Mouse (Mus musculus): Measurements from ENCODE around the gene E2f6.

The E2f6 gene

DNA sequence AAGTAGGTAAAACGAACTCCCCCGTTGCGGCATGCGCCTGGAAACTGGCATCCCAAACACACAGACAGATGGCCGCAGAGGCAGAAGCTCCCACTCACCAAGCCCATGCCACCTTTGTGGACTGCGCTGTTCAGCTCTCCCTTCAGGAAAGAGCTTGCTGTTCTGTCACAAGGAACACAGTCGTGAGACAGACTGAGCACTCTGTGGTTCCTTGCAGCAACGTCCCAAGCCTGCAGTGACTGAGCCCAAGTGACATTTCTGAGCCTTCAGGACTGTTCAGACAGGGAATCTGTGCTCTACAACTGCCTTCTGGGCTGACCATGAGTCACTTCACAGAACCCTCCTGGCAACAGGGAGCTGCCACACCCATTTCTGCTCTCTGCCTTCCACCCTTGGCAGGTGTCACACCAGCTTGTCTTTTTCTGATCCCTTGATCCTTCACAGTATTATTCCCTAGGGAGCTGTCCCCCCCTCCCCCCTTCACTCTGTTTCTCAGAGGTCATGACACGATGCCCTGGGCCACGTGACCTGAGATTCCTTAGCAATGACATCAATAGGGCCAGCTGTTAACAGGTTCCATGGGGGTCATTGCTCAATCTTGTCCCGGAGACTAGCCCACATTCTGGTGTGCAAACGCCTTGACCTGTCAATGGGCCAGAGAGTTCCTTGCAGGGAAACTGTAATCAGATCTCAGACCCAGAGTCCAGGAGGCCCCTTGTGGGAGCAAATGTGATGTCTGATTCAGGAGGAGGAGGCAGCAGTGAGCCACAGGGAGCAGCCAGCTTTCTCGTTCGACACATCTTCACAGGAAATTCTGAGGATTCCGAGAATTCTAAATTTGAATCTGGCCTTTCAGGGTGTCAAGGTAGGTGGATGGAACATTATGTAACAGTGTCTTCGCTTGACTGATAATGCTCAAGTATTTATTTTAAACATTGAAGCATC, 39.9 kb downstream of the E2f6 start:
- peak; percentile 88 for DNase-seq

DNA sequence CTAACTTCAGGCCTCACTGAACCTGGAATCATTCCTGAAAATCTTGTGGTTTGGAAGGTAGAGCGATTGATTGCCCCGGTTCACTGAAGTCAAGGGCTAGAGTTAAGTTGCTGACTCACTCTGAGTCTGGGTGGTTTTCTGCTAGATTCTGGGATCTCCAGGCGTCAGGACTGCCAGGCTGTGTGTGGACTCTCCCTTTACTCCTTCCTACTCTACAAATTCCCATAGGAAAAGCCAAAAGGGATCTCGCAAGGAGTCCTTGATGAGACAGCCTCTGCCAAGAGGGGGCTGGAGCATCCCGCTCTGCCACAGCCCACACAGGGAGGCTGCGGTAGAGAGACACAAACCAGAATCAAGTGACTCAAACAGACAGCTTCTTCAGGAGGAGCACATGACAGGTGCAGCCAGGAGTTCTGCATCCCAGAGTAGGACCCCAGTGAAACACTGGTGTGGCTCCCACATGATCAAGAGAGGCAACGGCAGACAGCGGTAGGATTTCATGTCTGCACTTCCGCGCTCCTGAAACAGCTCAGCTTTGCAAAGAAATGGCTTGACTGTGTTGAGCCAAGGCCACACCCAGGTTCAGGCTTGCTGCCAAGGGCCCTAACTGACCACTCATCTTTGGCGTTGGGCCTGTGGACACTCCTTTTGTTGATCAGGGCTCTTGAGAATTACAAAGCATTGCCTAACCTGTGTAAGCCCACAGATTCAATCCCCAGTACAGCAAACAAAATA, 42.8 kb downstream of the E2f6 start:
- DNase-seq: no peak

DNA sequence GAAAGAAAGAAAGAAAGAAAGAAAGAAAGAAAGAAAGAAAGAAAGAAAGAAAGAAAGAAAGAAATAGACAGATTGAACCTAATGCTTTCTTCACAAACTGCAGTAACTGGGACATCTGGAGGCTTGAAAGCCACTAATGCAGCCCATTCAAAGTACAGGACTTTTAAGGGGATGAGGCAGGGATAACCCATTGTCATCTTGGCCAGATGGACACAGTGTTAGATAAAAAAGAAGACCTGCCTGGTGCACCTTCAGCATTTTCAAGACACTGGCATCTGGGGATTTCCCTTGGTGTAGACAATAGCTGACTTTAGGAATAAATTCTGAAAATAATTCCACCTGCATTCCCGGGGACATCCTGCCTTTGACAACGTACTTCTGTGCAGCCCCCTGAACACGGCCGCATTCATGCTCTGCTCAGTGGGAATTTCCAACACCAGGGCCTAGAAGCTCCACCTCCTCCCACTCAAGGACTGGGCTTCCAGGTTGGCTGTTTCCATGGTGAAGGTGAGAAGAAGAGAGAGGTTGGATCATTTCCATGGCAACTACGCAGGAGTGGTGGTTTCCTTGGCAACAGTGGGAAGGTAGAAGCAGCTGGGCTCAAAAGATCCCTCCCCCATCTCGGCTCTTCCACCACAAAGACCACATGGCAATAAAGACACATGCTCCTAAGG, 45.0 kb downstream of the E2f6 start:
- peak; percentile 87 for DNase-seq

DNA sequence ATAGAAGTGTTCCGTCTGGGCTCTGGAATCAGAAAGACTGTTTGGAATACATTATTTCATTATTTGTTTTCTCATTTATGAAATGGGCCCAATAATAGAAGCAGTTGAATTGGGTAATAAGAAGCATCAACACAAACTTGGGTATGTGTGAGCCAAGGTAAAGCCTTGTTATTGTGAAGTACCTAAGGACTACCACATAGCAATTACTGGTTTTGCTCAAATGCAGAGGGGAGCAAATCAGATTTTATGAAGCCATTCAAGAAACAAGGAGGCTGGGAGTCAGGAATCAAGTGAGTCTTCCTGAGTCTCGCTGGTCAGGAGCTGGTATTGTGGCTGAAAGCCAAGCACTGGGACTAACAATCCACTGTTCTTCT, 45.5 kb downstream of the E2f6 start:
- DNase-seq: no peak

DNA sequence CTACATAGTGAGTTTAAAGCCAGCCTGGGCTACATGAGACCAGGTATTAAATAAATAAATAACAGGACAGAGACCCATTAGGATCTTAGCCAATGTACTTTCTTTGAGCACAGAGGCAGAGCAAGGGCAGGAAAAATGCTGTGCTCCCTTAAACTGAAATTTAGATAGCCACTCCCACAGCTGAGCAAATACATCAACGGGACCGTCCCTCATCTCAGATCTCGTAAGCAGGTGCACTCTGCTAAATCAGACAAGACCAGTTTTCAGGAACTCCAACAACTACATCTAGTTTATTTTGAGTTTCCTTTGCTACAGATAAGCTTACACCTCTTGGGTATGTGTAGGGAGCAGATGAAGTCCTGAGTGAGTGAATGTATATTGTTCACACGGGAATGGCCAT, 47.3 kb downstream of the E2f6 start:
- DNase-seq: no peak

DNA sequence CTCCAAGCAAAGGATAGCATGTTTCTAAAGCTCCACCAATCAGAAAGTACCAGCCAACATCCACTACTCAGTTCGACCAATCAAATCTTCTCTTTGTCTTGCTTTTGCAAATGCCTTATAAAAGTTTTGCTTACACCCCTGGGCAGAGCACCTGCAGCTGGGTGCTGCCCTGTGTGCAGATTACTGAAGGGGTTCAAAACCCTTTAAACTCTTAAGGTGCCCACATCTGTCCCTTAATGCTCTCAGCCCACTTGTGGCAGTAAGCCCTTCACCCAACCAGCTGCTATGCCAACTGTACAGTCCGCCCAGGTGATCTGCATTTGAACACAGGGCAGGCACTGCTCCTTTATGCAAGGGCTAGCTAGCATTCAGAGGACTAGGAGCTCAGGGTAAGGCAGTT, 49.0 kb downstream of the E2f6 start:
- DNase-seq: no peak

DNA sequence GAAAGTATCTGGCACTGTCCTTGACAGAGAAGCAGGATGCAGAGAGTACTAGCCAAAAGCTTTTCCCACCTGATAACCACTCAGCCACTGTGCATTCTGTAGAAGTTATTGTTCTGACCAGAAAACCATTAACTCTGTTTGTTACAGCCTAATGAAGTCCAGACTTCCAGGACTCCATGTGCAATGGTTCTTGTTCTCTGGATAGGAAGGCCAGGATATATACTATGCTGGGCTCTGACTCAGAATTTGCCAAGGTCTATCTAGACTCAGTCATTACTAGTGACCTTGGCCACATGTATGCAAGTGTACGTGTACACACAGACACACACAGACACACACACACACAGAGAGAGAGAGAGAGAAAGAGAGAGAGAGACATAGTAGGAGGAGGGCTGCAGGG, 49.8 kb downstream of the E2f6 start:
- DNase-seq: no peak

DNA sequence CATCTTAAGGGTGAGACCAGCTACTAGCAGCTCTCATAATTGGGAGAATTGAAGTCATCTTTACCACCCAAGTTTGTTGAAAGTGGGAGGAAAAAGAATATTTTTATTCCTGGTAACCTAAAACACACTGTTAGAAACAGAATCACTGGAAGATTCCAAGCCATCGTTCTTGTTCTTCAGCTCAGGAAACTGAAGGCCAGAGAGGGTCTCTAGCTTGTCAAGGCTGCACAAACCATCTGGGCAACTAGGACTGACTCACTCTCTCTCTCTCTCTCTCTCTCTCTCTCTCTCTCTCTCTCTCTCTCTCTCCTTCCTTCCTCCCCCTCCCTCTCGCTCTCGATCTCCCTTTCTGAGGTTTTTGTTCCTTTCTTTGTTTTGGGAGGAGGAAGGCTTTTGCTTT, 50.2 kb downstream of the E2f6 start:
- no peak for DNase-seq

DNA sequence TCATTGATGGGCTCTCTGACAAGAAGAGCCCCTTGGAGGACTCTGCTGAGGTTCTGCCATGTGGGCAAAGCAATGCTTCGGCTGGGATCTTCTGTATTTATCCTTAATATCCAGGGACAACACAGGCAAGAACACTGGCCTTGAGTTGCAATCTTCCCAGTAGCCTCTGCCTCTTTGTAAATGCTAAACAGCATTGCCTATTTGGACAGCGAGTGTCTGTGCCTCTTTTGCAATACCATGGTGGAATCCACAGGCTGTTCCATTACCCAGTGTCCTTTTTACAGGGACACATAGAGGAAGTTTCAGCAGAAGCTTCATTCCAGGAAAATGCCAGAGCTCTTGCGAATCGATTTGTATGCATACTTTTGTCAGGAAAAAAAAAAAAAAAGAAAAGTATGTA, 53.7 kb downstream of the E2f6 start:
- no peak for DNase-seq

DNA sequence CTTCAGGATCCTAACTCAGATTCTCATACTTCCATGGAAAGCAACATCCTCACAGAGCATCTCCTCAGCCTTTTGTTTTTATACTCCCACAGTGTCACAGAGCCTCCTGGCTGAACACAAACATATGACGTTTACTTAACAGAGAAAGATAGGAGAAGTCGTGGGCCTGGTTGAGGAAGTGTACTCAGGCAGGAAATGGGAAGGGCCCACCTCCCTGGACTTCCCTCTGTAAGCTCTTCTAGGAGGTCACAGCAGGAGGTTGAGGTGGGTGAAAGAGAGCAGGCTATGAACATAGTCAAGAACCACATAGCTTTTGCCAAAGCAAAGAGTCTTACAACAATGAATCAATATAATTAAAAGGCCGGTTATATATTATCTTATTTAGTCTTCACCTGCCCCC, 55.1 kb downstream of the E2f6 start:
- DNase-seq: no peak

DNA sequence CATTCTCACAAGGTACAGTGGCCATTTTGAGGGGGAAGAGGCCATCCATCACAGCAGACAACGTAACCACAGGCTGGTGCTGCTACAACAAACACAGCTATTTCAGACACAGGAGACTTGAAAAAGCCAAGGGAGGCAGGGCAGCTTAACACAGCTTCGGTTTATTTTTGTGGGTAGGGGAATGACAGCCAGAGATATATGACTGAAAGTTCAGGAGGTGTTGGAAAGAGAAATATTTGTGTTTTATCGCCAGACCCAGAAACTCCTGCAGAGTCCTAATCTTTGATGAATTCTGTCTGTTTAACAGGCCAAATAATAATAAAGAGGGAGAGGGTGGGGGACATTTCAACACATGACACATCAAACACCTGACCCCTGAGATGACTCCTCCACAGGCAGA, 55.7 kb downstream of the E2f6 start:
- no peak for DNase-seq

DNA sequence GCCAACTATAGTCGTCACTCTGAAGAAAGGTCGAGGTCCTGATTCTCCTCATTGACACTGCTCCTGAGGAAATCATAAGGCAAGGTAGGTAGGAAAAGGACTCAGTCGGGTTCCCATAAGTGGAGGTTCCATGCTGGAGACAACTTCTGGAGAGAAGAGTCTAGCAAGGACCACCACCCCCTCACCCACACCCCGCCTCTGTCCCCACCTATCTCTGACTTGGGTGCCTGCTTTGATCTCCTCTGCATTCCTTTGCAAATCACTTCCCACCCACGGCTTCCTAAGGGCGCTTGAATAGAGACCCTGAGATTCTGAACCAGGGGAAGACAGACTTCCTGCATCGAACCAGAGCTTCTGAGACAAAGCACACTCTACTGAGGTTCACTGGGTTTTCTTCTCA, 56.5 kb downstream of the E2f6 start:
- no peak for DNase-seq

DNA sequence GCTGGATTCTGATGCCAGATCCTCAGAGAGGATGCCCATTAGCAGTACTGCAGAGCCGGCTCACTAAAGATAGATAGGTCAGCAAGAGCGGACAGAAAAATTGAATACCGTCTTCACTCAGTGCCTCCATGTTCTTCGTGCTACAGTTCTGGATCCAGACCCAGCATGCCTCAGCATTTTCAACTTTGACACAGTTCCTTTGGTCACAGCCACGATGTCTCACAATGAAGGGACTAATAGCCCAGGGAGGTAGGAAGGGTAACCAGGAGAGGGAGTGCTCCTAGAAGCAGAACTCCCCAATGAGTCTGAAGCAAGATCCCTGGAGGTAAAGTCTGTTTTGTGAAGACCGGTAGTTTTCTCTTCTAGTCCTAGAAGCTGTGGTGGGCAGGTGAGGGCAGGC, 57.9 kb downstream of the E2f6 start:
- DNase-seq: no peak

DNA sequence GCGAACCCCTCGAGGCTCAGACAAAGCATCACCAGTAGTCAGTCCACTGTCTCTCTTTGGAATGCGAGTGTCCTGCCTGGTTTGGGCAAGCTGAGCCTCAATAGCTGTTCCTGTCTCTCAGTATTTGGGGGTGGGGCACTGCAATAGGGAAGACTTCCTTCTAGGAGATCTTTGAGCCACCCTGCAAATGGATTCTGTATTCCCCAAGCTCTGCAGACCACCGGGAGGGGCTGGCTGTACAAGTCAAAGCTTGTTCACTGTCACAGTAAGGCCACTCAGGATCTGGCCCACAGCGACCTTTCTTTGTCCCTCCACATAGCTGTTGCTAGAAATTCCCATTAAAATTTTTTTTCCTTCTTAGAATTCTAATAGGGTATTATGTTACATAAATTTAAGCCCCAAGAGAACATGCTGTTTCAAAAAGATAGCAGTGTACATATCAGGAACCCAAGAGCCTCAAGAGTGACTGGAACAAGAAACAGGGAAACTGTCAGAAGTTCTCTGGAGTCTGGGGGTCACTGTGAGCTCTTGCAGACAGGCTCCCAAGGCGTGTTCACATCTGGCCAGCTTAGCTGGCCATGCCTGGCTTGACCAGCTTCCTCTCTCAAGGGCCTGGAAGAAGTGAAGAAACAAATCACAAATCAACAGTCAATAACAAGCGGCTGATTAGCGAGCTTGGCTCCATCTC, 58.5 kb downstream of the E2f6 start:
- DNase-seq: no peak

DNA sequence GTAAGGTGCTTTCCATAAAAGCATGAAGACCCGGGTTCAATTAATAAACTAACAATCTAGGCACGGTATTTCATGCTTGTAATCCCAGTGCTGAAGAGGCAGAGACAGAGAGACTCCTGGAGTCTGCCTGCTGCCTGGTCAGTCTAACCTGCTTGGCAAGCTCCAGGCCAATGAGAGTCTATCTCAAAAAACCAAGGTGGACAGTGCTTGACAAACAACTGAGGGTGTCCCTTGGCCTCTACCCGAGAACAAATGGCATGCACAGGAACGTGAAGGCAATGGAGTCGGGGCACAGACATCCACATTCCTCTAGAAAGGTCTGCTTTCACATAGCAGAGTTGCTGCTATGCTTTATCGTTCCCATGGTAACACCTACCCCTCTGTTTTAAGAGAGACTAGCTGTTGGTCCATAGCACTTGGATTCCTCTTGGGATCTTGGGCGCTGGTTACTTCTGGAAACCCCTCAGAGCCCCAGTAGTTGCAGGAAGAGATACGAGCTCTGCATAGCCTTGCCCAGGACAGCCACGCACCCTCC, 59.2 kb downstream of the E2f6 start:
- no peak for DNase-seq

DNA sequence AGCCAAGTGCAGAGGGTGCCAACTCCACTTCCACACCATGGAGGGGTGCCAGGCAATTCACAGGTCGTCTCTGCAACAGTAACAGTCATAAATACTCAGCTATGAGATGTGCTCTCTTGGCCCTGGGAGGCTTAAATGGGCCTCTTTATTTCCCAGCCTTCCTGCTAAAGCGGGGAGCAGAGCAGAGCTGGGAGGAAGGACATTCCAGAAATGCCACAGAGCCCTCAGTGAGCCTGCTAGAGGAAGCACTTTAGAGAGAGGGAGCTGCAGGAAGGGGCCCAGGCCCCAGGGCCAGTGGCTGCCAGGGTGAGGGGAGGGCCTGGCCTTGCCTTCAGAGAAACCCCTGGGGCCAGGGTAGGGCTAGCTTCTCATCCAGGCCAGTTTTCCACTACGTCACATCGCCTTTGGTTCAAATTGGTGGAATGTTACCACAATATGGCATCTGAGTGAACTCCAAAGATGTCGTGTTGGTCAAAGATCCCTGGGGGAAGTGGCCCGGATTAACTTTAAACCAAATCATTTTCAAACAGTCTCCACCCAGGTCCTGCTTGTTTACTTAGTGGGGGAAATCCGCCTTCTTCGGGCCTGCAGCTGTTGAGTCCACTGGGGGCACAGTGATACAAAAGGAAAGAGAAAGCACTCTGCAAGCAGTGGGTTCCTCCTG, 59.8 kb downstream of the E2f6 start:
- DNase-seq: peak; percentile 78

DNA sequence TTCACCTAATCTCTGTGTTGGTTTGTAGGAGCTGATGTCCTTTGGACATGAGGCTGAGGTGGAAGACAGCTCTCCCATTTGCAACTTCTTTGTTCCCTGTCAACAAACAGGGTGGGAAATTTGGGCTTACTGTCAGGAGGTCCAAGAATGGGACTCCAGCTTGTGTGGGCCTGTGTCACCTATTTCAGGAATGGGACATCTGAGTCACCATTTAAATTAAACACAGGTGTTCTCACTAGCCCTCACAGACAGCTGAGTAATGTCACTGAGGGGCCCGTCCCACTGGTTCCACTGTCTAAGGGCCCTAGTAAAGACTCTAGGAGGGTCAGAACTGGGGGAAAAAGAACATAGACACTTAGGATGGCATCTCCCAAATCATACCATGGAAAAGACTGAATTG, 61.2 kb downstream of the E2f6 start:
- no peak for DNase-seq

DNA sequence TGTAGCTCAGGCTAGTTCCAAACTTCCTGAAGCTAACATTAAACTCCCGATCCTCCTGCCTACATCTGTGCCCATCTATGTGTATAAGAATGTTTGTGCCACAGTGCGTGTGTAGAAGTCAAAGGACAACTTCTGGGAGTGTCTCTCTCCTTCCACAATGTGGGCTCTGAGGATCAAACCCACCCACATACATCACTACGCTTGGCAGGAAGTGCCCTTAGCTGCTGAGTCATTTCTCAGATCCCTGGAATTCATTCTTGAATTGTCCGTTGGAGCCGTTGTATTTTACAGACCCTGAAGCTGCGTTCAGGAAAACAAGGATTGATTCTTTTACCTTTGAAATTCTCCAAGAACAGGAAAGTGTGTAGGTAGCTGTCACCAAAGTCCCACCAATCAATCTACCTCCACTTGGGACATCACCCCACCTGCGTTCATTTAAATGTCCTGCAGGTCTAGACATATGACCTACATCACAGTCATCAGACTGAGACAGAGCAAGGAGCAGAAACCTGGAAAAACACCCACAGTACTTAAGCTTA, 62.2 kb downstream of the E2f6 start:
- no peak for DNase-seq

DNA sequence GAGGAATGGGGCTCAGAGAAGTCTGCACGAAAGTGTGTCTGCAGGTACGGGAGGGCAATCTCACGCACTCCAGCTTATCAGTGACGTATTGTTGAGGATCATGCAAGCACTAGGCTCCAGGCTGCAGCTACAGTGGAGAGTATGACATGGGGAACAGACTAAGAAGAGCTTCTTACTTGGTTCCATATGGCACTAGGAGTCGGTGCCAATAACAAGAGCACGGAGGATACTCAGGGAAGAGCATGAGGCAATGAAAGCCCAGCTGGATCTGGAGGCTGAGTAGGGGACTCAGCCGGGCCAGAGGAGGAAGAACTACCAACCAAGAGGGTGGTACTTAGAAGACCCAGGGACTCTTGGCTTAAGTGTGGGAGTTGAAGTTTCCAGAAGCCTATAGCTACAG, 62.8 kb downstream of the E2f6 start:
- DNase-seq: peak; percentile 82

DNA sequence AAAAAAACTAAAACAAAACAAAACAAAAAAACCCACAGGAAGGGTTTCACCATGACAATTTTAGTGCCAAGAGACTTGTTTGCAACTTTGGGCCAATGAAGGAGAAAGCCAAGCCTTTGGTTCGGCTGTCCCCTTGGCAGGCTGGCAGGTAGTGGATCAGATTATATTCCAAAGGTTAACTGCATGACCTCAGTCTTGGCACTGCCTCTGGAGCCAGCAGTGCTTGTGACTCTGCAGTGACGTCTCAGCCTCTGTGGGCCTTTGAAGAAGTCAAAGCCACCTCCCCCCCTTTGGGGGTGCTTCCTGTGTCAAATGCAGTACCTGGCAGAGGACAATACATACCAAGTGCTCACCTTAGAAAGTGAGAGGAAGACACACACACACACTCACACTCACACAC, 63.3 kb downstream of the E2f6 start:
- peak; percentile 65 for DNase-seq

DNA sequence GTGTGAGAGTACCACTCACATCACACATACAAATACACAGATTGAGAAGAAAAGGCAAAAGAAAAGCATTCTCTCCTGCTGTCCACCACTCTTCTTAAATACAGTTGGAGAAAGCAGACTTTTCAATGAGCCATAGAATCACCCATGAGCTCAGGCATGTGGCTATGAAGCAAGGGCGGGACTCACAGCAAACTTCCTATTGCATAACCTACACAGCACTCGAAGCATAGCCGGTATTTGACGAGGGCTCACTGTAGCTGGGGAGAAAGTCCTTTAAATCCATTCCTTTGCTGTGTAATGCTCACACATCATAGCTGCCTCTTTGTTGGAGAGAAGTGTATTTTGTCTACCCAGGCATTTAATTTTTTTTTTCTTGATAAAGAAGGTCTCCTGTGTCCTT, 64.5 kb downstream of the E2f6 start:
- DNase-seq: no peak

DNA sequence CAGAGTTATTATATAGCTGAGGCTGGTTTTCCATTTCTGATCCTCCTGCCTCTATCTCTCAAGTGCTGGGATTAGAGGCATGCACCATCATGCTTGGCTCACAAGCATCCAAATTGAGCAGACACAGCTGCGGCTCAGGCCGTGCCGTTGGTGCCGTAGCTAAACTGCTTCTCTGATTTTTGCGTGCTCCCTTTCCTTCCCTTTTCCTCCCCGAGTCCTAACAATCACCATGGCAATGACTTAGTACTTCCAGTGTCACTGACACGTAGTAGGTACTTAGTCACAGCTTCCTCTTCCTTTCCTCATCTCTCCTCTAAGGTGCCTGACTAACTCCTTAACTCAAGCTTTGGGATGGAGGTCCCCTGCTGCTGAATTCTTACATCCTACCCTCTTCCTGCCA, 64.9 kb downstream of the E2f6 start:
- DNase-seq: no peak
